Mouse (Mus musculus): ENCODE measurements at regions not wholly inside any gene's neighbourhood (a gene's known extent, or its start where the extent isn't known, plus 50 kb on each side); places are given as distances from the start of the nearest gene placed in this dataset.

DNA sequence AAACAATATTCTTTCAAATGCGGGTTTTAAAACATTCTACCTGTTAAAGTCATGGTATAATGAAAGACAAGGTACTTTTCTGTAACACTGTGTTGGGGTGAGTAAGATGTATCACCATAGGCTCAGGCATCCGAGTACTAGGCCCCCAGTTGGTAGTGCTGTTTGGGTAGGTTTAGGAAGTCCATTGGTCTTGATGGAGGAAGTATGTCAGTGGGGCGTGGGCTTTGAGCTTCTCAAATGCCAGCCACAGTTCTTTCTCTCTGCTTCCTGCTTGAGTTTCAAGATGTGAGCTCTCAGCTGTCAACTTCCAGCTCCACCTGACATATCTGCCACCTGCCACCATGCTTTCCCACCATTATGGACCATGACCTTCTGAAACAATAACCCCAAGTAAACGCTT lies 267.7 kb upstream of the Acvr2a start:
- Histone ChIP-seq H3K36me3 (ENCODE audit: control insufficient read depth, insufficient read depth) (no peaks in the 10 kb centered on the region), H3K27me3 (ENCODE audit: control insufficient read depth, insufficient read depth, insufficient read length) (no peaks in the 10 kb centered on the region), H3K79me2 (ENCODE audit: control insufficient read depth, insufficient read depth) (no peaks in the 10 kb centered on the region), H3K4me3 (no peak overlapping the region), H3ac (ENCODE audit: control insufficient read depth, insufficient read length) (no peak overlapping the region), H3K4me2 (ENCODE audit: low read depth) (no peak overlapping the region)
- TF ChIP-seq SRF (IDR thresholded peaks at IDR 0.05; ENCODE audit: control insufficient read depth, insufficient read length, low read depth) (no peak), USF1 (IDR thresholded peaks at IDR 0.05; ENCODE audit: low read depth) (no peak), MYOD1 (IDR thresholded peaks at IDR 0.05; ENCODE audit: control insufficient read depth in 1 of 3, insufficient read length in 2 of 3, low read depth in 2 of 3) (no peak), POLR2AphosphoS2 (IDR thresholded peaks at IDR 0.05; ENCODE audit: insufficient read length, low read depth) (no peak), MAX (IDR thresholded peaks at IDR 0.05; ENCODE audit: low read depth) (no peak), E2F4 (IDR thresholded peaks at IDR 0.05; ENCODE audit: insufficient read depth) (no peak), POLR2A (IDR thresholded peaks at IDR 0.05; ENCODE audit: insufficient read length, low read depth) (no peak), CEBPB (IDR thresholded peaks at IDR 0.05; ENCODE audit: insufficient read depth, poor library complexity, severe bottlenecking) (no peak), REST (IDR thresholded peaks at IDR 0.05; ENCODE audit: insufficient read depth, insufficient read length) (no peak), TCF3 (IDR thresholded peaks at IDR 0.05; ENCODE audit: insufficient read length, low read depth) (no peak), MYOG (IDR thresholded peaks at IDR 0.05; ENCODE audit: control insufficient read depth in 1 of 3, insufficient read depth in 1 of 3, insufficient read length in 2 of 3, low read depth in 2 of 3) (no peak), TCF12 (IDR thresholded peaks at IDR 0.05; ENCODE audit: insufficient read depth, poor library complexity, severe bottlenecking) (no peak)

- no peak for TF ChIP-seq TCF12 (IDR thresholded peaks at IDR 0.05; ENCODE audit: insufficient read depth, poor library complexity, severe bottlenecking)
- no peak for TF ChIP-seq REST (IDR thresholded peaks at IDR 0.05; ENCODE audit: insufficient read depth, insufficient read length)
- no peak for TF ChIP-seq E2F4 (IDR thresholded peaks at IDR 0.05; ENCODE audit: insufficient read depth)
- no peak for TF ChIP-seq TCF3 (IDR thresholded peaks at IDR 0.05; ENCODE audit: insufficient read length, low read depth)
- no peak for TF ChIP-seq CEBPB (IDR thresholded peaks at IDR 0.05; ENCODE audit: insufficient read depth, poor library complexity, severe bottlenecking)
- no peak for TF ChIP-seq MAX (IDR thresholded peaks at IDR 0.05; ENCODE audit: low read depth)
- no peak for TF ChIP-seq USF1 (IDR thresholded peaks at IDR 0.05; ENCODE audit: low read depth)
- TF ChIP-seq MYOD1 (IDR thresholded peaks at IDR 0.05; ENCODE audit: control insufficient read depth in 1 of 3, insufficient read length in 2 of 3, low read depth in 2 of 3): no peak
- TF ChIP-seq SRF (IDR thresholded peaks at IDR 0.05; ENCODE audit: control insufficient read depth, insufficient read length, low read depth): no peak
- TF ChIP-seq MYOG (IDR thresholded peaks at IDR 0.05; ENCODE audit: control insufficient read depth in 1 of 3, insufficient read depth in 1 of 3, insufficient read length in 2 of 3, low read depth in 2 of 3): no peak
- TF ChIP-seq POLR2A (IDR thresholded peaks at IDR 0.05; ENCODE audit: insufficient read length, low read depth): no peak
- no peak overlapping the region for H3K4me2 ChIP-seq (ENCODE audit: low read depth)
Observed at GRCm38 (mm10) chr2:48556600-48556999, 257.3 kb upstream of the Acvr2a start.

GRCm38 (mm10) chr2:48557123-48557522 lies 256.8 kb upstream of the Acvr2a start:
- Histone ChIP-seq H3K4me3 (no peak overlapping the region), H3ac (ENCODE audit: control insufficient read depth, insufficient read length) (no peak overlapping the region), H3K36me3 (ENCODE audit: control insufficient read depth, insufficient read depth) (no peaks in the 10 kb centered on the region), H3K79me2 (ENCODE audit: control insufficient read depth, insufficient read depth) (no peaks in the 10 kb centered on the region), H3K4me2 (ENCODE audit: low read depth) (no peak overlapping the region), H3K27me3 (ENCODE audit: control insufficient read depth, insufficient read depth, insufficient read length) (no peaks in the 10 kb centered on the region)
- TF ChIP-seq POLR2AphosphoS2 (IDR thresholded peaks at IDR 0.05; ENCODE audit: insufficient read length, low read depth): no peak
- TF ChIP-seq MYOD1 (IDR thresholded peaks at IDR 0.05; ENCODE audit: control insufficient read depth in 1 of 3, insufficient read length in 2 of 3, low read depth in 2 of 3): no peak
- no peak for TF ChIP-seq E2F4 (IDR thresholded peaks at IDR 0.05; ENCODE audit: insufficient read depth)
- no peak for TF ChIP-seq USF1 (IDR thresholded peaks at IDR 0.05; ENCODE audit: low read depth)
- TF ChIP-seq TCF12 (IDR thresholded peaks at IDR 0.05; ENCODE audit: insufficient read depth, poor library complexity, severe bottlenecking): no peak
- no peak for TF ChIP-seq POLR2A (IDR thresholded peaks at IDR 0.05; ENCODE audit: insufficient read length, low read depth)
- no peak for TF ChIP-seq CEBPB (IDR thresholded peaks at IDR 0.05; ENCODE audit: insufficient read depth, poor library complexity, severe bottlenecking)
- TF ChIP-seq MYOG (IDR thresholded peaks at IDR 0.05; ENCODE audit: control insufficient read depth in 1 of 3, insufficient read depth in 1 of 3, insufficient read length in 2 of 3, low read depth in 2 of 3): no peak
- TF ChIP-seq REST (IDR thresholded peaks at IDR 0.05; ENCODE audit: insufficient read depth, insufficient read length): no peak
- TF ChIP-seq TCF3 (IDR thresholded peaks at IDR 0.05; ENCODE audit: insufficient read length, low read depth): no peak
- TF ChIP-seq SRF (IDR thresholded peaks at IDR 0.05; ENCODE audit: control insufficient read depth, insufficient read length, low read depth): no peak
- TF ChIP-seq MAX (IDR thresholded peaks at IDR 0.05; ENCODE audit: low read depth): no peak

More at GRCm38 (mm10) chr2:48556600-48556999, 257.3 kb upstream of the Acvr2a start:
- no peaks in the 10 kb centered on the region for H3K79me2 ChIP-seq (ENCODE audit: control insufficient read depth, insufficient read depth)
- H3K4me3 ChIP-seq: no peak overlapping the region
- H3K36me3 ChIP-seq (ENCODE audit: control insufficient read depth, insufficient read depth): no peaks in the 10 kb centered on the region
- no peaks in the 10 kb centered on the region for H3K27me3 ChIP-seq (ENCODE audit: control insufficient read depth, insufficient read depth, insufficient read length)
- no peak overlapping the region for H3ac ChIP-seq (ENCODE audit: control insufficient read depth, insufficient read length)

DNA sequence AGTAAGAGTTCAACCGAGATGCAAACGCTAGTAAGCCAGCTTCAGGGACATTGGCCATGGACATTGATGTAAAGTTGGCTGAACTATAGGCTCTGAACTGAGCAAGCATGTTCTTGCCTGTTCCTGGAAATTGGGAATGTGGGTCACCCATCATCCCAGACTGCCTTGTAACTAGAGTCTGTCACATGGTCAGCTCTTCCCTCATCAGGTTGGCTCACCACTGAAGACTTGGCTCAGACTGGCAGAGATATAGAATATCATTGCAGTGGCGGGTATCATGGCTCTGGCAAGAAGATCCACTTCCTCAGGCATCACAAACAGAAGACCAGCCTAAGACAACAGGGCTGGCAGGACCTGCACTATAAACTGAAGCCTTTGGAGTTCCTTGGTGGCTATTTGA lies 255.3 kb upstream of the Acvr2a start:
- no peak for TF ChIP-seq SRF (IDR thresholded peaks at IDR 0.05; ENCODE audit: control insufficient read depth, insufficient read length, low read depth)
- no peak for TF ChIP-seq MYOD1 (IDR thresholded peaks at IDR 0.05; ENCODE audit: control insufficient read depth in 1 of 3, insufficient read length in 2 of 3, low read depth in 2 of 3)
- TF ChIP-seq POLR2A (IDR thresholded peaks at IDR 0.05; ENCODE audit: insufficient read length, low read depth): no peak
- no peak for TF ChIP-seq MAX (IDR thresholded peaks at IDR 0.05; ENCODE audit: low read depth)
- TF ChIP-seq USF1 (IDR thresholded peaks at IDR 0.05; ENCODE audit: low read depth): no peak
- TF ChIP-seq TCF3 (IDR thresholded peaks at IDR 0.05; ENCODE audit: insufficient read length, low read depth): no peak
- TF ChIP-seq MYOG (IDR thresholded peaks at IDR 0.05; ENCODE audit: control insufficient read depth in 1 of 3, insufficient read depth in 1 of 3, insufficient read length in 2 of 3, low read depth in 2 of 3): no peak
- no peak for TF ChIP-seq REST (IDR thresholded peaks at IDR 0.05; ENCODE audit: insufficient read depth, insufficient read length)
- no peak for TF ChIP-seq POLR2AphosphoS2 (IDR thresholded peaks at IDR 0.05; ENCODE audit: insufficient read length, low read depth)
- no peak overlapping the region for H3K4me3 ChIP-seq

More for the DNA sequence above, 255.3 kb upstream of the Acvr2a start:
- Histone ChIP-seq H3K27me3 (ENCODE audit: control insufficient read depth, insufficient read depth, insufficient read length) (no peaks in the 10 kb centered on the region), H3ac (ENCODE audit: control insufficient read depth, insufficient read length) (no peak overlapping the region), H3K36me3 (ENCODE audit: control insufficient read depth, insufficient read depth) (no peaks in the 10 kb centered on the region), H3K4me2 (ENCODE audit: low read depth) (no peak overlapping the region), H3K79me2 (ENCODE audit: control insufficient read depth, insufficient read depth) (no peaks in the 10 kb centered on the region)

Data from myocyte (in vitro differentiated cells).